Mouse (Mus musculus) MEL (cell line): ENCODE results near the gene Man2a1. TPM values are rescaled to one million over a fixed set of nuclear protein-coding genes. Genes with fewer than 3 reads are reported as not detected.

Source experiments
- DNase-seq: peaks from one replicate; pipeline ENCODE4 v3.0.0; 2011; ENCODE audit warnings: low read depth, low spot score
- H3K27ac ChIP-seq: 2 replicates; pipeline ENCODE4 v1.5.1; 2012; ENCODE audit warnings: low read depth, mild to moderate bottlenecking, control low read depth, low read length, moderate library complexity; ENCODE audit not compliant: control insufficient read depth
- H3K27me3 ChIP-seq, 2 experiments: fragments of 150-350 bp in 1 of 2; sonication (generic) in 1 of 2; 2 replicates each; pipeline ENCODE4 v1.6.1; 2012; ENCODE audit warnings: low read length in 2 of 2, mild to moderate bottlenecking in 2 of 2, improper control_type of control experiment in 1 of 2, moderate library complexity in 1 of 2; ENCODE audit not compliant: insufficient read depth in 2 of 2, control insufficient read depth in 1 of 2
- H3K36me3 ChIP-seq, 2 experiments: 2 replicates each; pipeline ENCODE4 v1.6.1; 2012 to 2014; ENCODE audit warnings: low read length in 2 of 2, improper control_type of control experiment in 1 of 2, inconsistent platforms in 1 of 2, mild to moderate bottlenecking in 1 of 2; ENCODE audit not compliant: insufficient read depth in 2 of 2, control insufficient read depth in 1 of 2
- H3K4me1 ChIP-seq, 2 experiments: fragments of 150-350 bp in 1 of 2; sonication (generic) in 1 of 2; 2 replicates each; pipeline ENCODE4 v1.6.1; 2012; ENCODE audit warnings: low read length in 2 of 2, improper control_type of control experiment in 1 of 2, mild to moderate bottlenecking in 1 of 2; ENCODE audit not compliant: insufficient read depth in 2 of 2, control insufficient read depth in 1 of 2
- H3K4me3 ChIP-seq, 2 experiments: fragments of 150-350 bp in 1 of 2; sonication (generic) in 1 of 2; 2 replicates each; pipeline ENCODE4 v1.5.1; 2012; ENCODE audit warnings: low read depth in 2 of 2, low read length in 2 of 2, mild to moderate bottlenecking in 2 of 2, moderate library complexity in 2 of 2, control low read depth in 1 of 2, improper control_type of control experiment in 1 of 2; ENCODE audit not compliant: control insufficient read depth in 1 of 2, insufficient read depth in 1 of 2
- H3K79me2 ChIP-seq: 2 replicates; pipeline ENCODE4 v1.6.1; 2012; ENCODE audit warnings: mild to moderate bottlenecking, low read length, moderate library complexity; ENCODE audit not compliant: control insufficient read depth, poor library complexity, insufficient read depth
- H3K9ac ChIP-seq: 2 replicates; pipeline ENCODE4 v1.6.1; 2012; ENCODE audit warnings: low read depth, mild to moderate bottlenecking, control low read depth, low read length, moderate library complexity; ENCODE audit not compliant: control insufficient read depth, poor library complexity, severe bottlenecking
- H3K9me3 ChIP-seq: fragments of 150-350 bp; sonication (generic); replicated peaks from 2 replicates; pipeline ENCODE4 v1.6.1; 2012; ENCODE audit warnings: mild to moderate bottlenecking, low read length, improper control_type of control experiment, moderate library complexity; ENCODE audit not compliant: insufficient read depth
- CHD2 ChIP-seq: IDR thresholded peaks from 2 replicates; pipeline ENCODE4 v1.6.1; 2011; ENCODE audit warnings: low read length, improper control_type of control experiment
- CTCF ChIP-seq, 3 experiments: IDR thresholded peaks in 2 of 3; conservative IDR thresholded peaks in 1 of 3; 2 replicates each; pipeline ENCODE4 v1.5.1; 2011 to 2012; ENCODE audit warnings: low read length in 3 of 3, low read depth in 2 of 3, mild to moderate bottlenecking in 2 of 3, improper control_type of control experiment in 1 of 3, inconsistent platforms in 1 of 3, mixed read lengths in 1 of 3, moderate library complexity in 1 of 3; ENCODE audit not compliant: control insufficient read depth in 1 of 3, insufficient read depth in 1 of 3, poor library complexity in 1 of 3, severe bottlenecking in 1 of 3
- ELF1 ChIP-seq: IDR thresholded peaks from 2 replicates; pipeline ENCODE4 v1.6.1; 2014; ENCODE audit warnings: low read depth, mild to moderate bottlenecking, inconsistent platforms, low read length, improper control_type of control experiment, moderate library complexity
- GABPA ChIP-seq: IDR thresholded peaks from 2 replicates; pipeline ENCODE4 v1.6.1; 2012; ENCODE audit warnings: low read depth, mild to moderate bottlenecking, inconsistent platforms, low read length, improper control_type of control experiment, moderate library complexity
- GATA1 ChIP-seq: IDR thresholded peaks from 2 replicates; pipeline ENCODE4 v1.6.1; 2011; ENCODE audit warnings: low read depth, low read length, improper control_type of control experiment
- KAT2A ChIP-seq: conservative IDR thresholded peaks from 2 replicates; pipeline ENCODE4 v1.6.1; 2012; ENCODE audit warnings: low read depth, low read length, improper control_type of control experiment, inconsistent platforms
- MAFK ChIP-seq: IDR thresholded peaks from 2 replicates; pipeline ENCODE4 v1.6.1; 2011; ENCODE audit warnings: low read depth, mild to moderate bottlenecking, low read length, improper control_type of control experiment, borderline replicate concordance
- MYB ChIP-seq: IDR thresholded peaks from 2 replicates; pipeline ENCODE4 v1.6.1; 2011; ENCODE audit warnings: mild to moderate bottlenecking, low read depth, low read length, improper control_type of control experiment
- MYC ChIP-seq: IDR thresholded peaks from 2 replicates; pipeline ENCODE4 v1.6.1; 2011; ENCODE audit warnings: low read depth, mild to moderate bottlenecking, low read length, improper control_type of control experiment, moderate library complexity
- NELFE ChIP-seq: IDR thresholded peaks from 2 replicates; pipeline ENCODE4 v1.6.1; 2011; ENCODE audit warnings: low read depth, low read length, improper control_type of control experiment
- SIN3A ChIP-seq: IDR thresholded peaks from 2 replicates; pipeline ENCODE4 v1.6.1; 2012; ENCODE audit warnings: low read length, improper control_type of control experiment, inconsistent platforms
- TCF12 ChIP-seq: IDR thresholded peaks from 2 replicates; pipeline ENCODE4 v1.6.1; 2014; ENCODE audit warnings: low read depth, mild to moderate bottlenecking, inconsistent platforms, low read length, improper control_type of control experiment, moderate library complexity
- UBTF ChIP-seq: IDR thresholded peaks from 2 replicates; pipeline ENCODE4 v1.6.1; 2012; ENCODE audit warnings: low read depth, mild to moderate bottlenecking, inconsistent platforms, low read length, improper control_type of control experiment, moderate library complexity, borderline replicate concordance; ENCODE audit not compliant: insufficient read depth
- USF1 ChIP-seq: IDR thresholded peaks from 2 replicates; pipeline ENCODE4 v1.6.1; 2014; ENCODE audit warnings: low read depth, mild to moderate bottlenecking, inconsistent platforms, low read length, improper control_type of control experiment, moderate library complexity
- ZMIZ1 ChIP-seq: IDR thresholded peaks from 2 replicates; pipeline ENCODE4 v1.6.1; 2012; ENCODE audit warnings: low read depth, mild to moderate bottlenecking, inconsistent platforms, low read length, improper control_type of control experiment, moderate library complexity
- ZNF384 ChIP-seq: IDR thresholded peaks from 2 replicates; pipeline ENCODE4 v1.6.1; 2012; ENCODE audit warnings: low read depth, mild to moderate bottlenecking, inconsistent platforms, low read length, improper control_type of control experiment
- polyA plus RNA-seq, 2 experiments: library from polyadenylated mRNA; stranded (reverse) in 1 of 2; unstranded in 1 of 2; fragments of >175 nt in 1 of 2; fragments of >200 nt in 1 of 2; gene quantifications; 2 replicates each; pipeline versions ENCODE4 v1.2.1 to v1.2.4; 2012; ENCODE audit warnings: low replicate concordance in 2 of 2, low read depth in 1 of 2; ENCODE audit not compliant: insufficient read length in 2 of 2, insufficient read depth in 1 of 2, missing spikeins in 1 of 2
- total RNA-seq: library from RNA; depleted of rRNA; stranded (reverse); fragments of 300-350 nt; gene quantifications from 2 replicates; pipeline ENCODE4 v1.2.3, GENCODE M21; 2012

Man2a1 gene
- total and polyA plus RNA-seq, 3 experiments = 8.7 to 27.5 (median 9.1) TPM

GRCm38 (mm10) chr17:64674401-64674800 is 73.9 kb downstream of the Man2a1 start:
- H3K27ac ChIP-seq = no peak overlapping the region
- H3K36me3 ChIP-seq = peaks cover 0 to 24% of the 10 kb centered on the region in 2 experiments; a peak in 2 of 4 replicates
- no peaks in the 10 kb centered on the region for H3K4me1 ChIP-seq

GRCm38 (mm10) chr17:64674980-64675379 is 74.4 kb downstream of the Man2a1 start:
- H3K4me3 ChIP-seq = no peak overlapping the region
- peaks cover 0 to 24% of the 10 kb centered on the region in 2 experiments; a peak in 2 of 4 replicates for H3K36me3 ChIP-seq
- no peak overlapping the region for H3K9ac ChIP-seq
- H3K27ac ChIP-seq = no peak overlapping the region
- H3K4me1 ChIP-seq = no peaks in the 10 kb centered on the region
- no peaks in the 10 kb centered on the region for H3K79me2 ChIP-seq
- no peak for DNase-seq
- no peaks in the 10 kb centered on the region for H3K27me3 ChIP-seq
- H3K9me3 ChIP-seq = no peaks in the 10 kb centered on the region
- TF ChIP-seq MAFK = no peak
- TF ChIP-seq KAT2A = no peak
- no peak for TF ChIP-seq USF1

More at GRCm38 (mm10) chr17:64674401-64674800, 73.9 kb downstream of the Man2a1 start:
- no peak for DNase-seq
- H3K79me2 ChIP-seq = no peaks in the 10 kb centered on the region
- no peak for TF ChIP-seq ZMIZ1
- no peak for TF ChIP-seq GABPA
- TF ChIP-seq ELF1 = no peak
- TF ChIP-seq ZNF384 = no peak
- no peak for TF ChIP-seq GATA1
- H3K9ac ChIP-seq = no peak overlapping the region
- no peak overlapping the region for H3K4me3 ChIP-seq
- H3K27me3 ChIP-seq = no peaks in the 10 kb centered on the region
- H3K9me3 ChIP-seq = no peaks in the 10 kb centered on the region

GRCm38 (mm10) chr17:64676735-64677469 is 76.4 kb downstream of the Man2a1 start:
- H3K27ac ChIP-seq = no peak overlapping the region
- no peak for DNase-seq
- no peaks in the 10 kb centered on the region for H3K79me2 ChIP-seq
- no peaks in the 10 kb centered on the region for H3K9me3 ChIP-seq
- no peak for TF ChIP-seq TCF12
- no peak for TF ChIP-seq MYB
- no peak for TF ChIP-seq CHD2
- TF ChIP-seq MYC = no peak
- TF ChIP-seq CTCF (IDR thresholded peaks at IDR 0.05 in 2 of 3, conservative IDR thresholded peaks at IDR 0.05 in 1 of 3; ENCODE audit: control insufficient read depth in 1 of 3, insufficient read depth in 1 of 3, low read depth in 2 of 3, low read length in 3 of 3, poor library complexity in 1 of 3, severe bottlenecking in 1 of 3) = no peak
- TF ChIP-seq SIN3A = no peak
- TF ChIP-seq NELFE = no peak
- no peak for TF ChIP-seq UBTF
- no peak for TF ChIP-seq USF1
- no peaks in the 10 kb centered on the region for H3K4me1 ChIP-seq
- no peak overlapping the region for H3K9ac ChIP-seq
- no peaks in the 10 kb centered on the region for H3K27me3 ChIP-seq
- no peak overlapping the region for H3K4me3 ChIP-seq
- peaks cover 0 to 22% of the 10 kb centered on the region in 2 experiments; a peak in 2 of 4 replicates for H3K36me3 ChIP-seq
